Mouse (Mus musculus): ENCODE data around the gene Nt5dc1. TPM values are rescaled to one million over a fixed set of nuclear protein-coding genes. Genes with fewer than 3 reads are reported as not detected.
"Not testable (repeated sequence)": the region's sequence is repeated elsewhere in the genome, so short reads cannot be mapped to it uniquely, and the experiment has no call there.

Nt5dc1 gene
- 6.5 and 6.6 TPM in 2 replicates for polyA plus RNA-seq (2012; rRNA removed)

- H3K4me3 ChIP-seq (replicated peaks; ENCODE audit: extremely low read depth, low read depth, low read length) = peak within 1 kb of the TSS; percentile 68
- under 1% methylated on average over 49 of the region's 49 CpGs for WGBS
- DNase-seq = peak; percentile 91
- TF ChIP-seq POLR2A (IDR thresholded peaks at IDR 0.05; ENCODE audit: borderline replicate concordance, extremely low read depth, low read depth, low read length) (peak; percentile 83; the same call in 1 of the 2 replicates), CTCF (IDR thresholded peaks at IDR 0.05; ENCODE audit: insufficient read depth, low read length) (no peak)
- peaks cover 5% of the 10 kb centered on the region for H3K4me1 ChIP-seq (ENCODE audit: control insufficient read depth, insufficient read depth, low read length)
Measured at GRCm38 (mm10) chr10:34418204-34418756, at the start of gene Nt5dc1. Gene Nt5dc1, minus strand, starts transcription at chr10:34418552.

GRCm38 (mm10) chr10:34464321-34464720, 46.0 kb upstream of the Nt5dc1 start:
- TF ChIP-seq POLR2A (IDR thresholded peaks at IDR 0.05; ENCODE audit: borderline replicate concordance, extremely low read depth, low read depth, low read length) (no peak), CTCF (IDR thresholded peaks at IDR 0.05; ENCODE audit: insufficient read depth, low read length) (no peak)
- 86% methylated on average over 4 of the region's 4 CpGs for WGBS
- no peak for DNase-seq
- Histone ChIP-seq H3K4me3 (replicated peaks; ENCODE audit: extremely low read depth, low read depth, low read length) (no peak overlapping the region), H3K4me1 (ENCODE audit: control insufficient read depth, insufficient read depth, low read length) (no peaks in the 10 kb centered on the region)

GRCm38 (mm10) chr10:34461451-34461850, 43.1 kb upstream of the Nt5dc1 start:
- no peak overlapping the region for H3K4me3 ChIP-seq (replicated peaks; ENCODE audit: extremely low read depth, low read depth, low read length)
- WGBS = 6% methylated on average over 4 of the region's 4 CpGs
- TF ChIP-seq POLR2A (IDR thresholded peaks at IDR 0.05; ENCODE audit: borderline replicate concordance, extremely low read depth, low read depth, low read length) (no peak), CTCF (IDR thresholded peaks at IDR 0.05; ENCODE audit: insufficient read depth, low read length) (no peak)
- DNase-seq = no peak
- no peaks in the 10 kb centered on the region for H3K4me1 ChIP-seq (ENCODE audit: control insufficient read depth, insufficient read depth, low read length)

GRCm38 (mm10) chr10:34449469-34449868, 31.1 kb upstream of the Nt5dc1 start:
- WGBS = 60% methylated on average over 1 of the region's 1 CpGs
- H3K4me1 ChIP-seq (ENCODE audit: control insufficient read depth, insufficient read depth, low read length) = no peaks in the 10 kb centered on the region
- DNase-seq = no peak
- TF ChIP-seq POLR2A (IDR thresholded peaks at IDR 0.05; ENCODE audit: borderline replicate concordance, extremely low read depth, low read depth, low read length) (no peak), CTCF (IDR thresholded peaks at IDR 0.05; ENCODE audit: insufficient read depth, low read length) (no peak)
- H3K4me3 ChIP-seq (replicated peaks; ENCODE audit: extremely low read depth, low read depth, low read length) = no peak overlapping the region

GRCm38 (mm10) chr10:34434191-34434590, 15.8 kb upstream of the Nt5dc1 start:
- WGBS = 90% methylated on average over 6 of the region's 14 CpGs
- not testable (repeated sequence) for DNase-seq; H3K4me3 ChIP-seq (replicated peaks; ENCODE audit: extremely low read depth, low read depth, low read length); H3K4me1 ChIP-seq (ENCODE audit: control insufficient read depth, insufficient read depth, low read length)

GRCm38 (mm10) chr10:34431783-34432182, 13.4 kb upstream of the Nt5dc1 start:
- no peak for DNase-seq
- TF ChIP-seq CTCF (IDR thresholded peaks at IDR 0.05; ENCODE audit: insufficient read depth, low read length) (peak; percentile 43; the same call in 1 of the 2 replicates), POLR2A (IDR thresholded peaks at IDR 0.05; ENCODE audit: borderline replicate concordance, extremely low read depth, low read depth, low read length) (no peak)
- no peaks in the 10 kb centered on the region for H3K4me1 ChIP-seq (ENCODE audit: control insufficient read depth, insufficient read depth, low read length)
- no peak overlapping the region for H3K4me3 ChIP-seq (replicated peaks; ENCODE audit: extremely low read depth, low read depth, low read length)

- H3K4me1 ChIP-seq (ENCODE audit: control insufficient read depth, insufficient read depth, low read length); DNase-seq: not testable (repeated sequence)
- WGBS = 70% methylated on average over 4 of the region's 4 CpGs
- H3K4me3 ChIP-seq (replicated peaks; ENCODE audit: extremely low read depth, low read depth, low read length) = peak overlapping the region; percentile 44
Measured at GRCm38 (mm10) chr10:34418794-34419193, 442 bp upstream of the Nt5dc1 start.

- Histone ChIP-seq H3K4me1 (ENCODE audit: control insufficient read depth, insufficient read depth, low read length) (no peaks in the 10 kb centered on the region), H3K4me3 (replicated peaks; ENCODE audit: extremely low read depth, low read depth, low read length) (no peak overlapping the region)
- TF ChIP-seq POLR2A (IDR thresholded peaks at IDR 0.05; ENCODE audit: borderline replicate concordance, extremely low read depth, low read depth, low read length) (no peak), CTCF (IDR thresholded peaks at IDR 0.05; ENCODE audit: insufficient read depth, low read length) (no peak)
- DNase-seq = no peak
Measured at GRCm38 (mm10) chr10:34399267-34399666, 19.1 kb downstream of the Nt5dc1 start.

- Histone ChIP-seq H3K4me3 (replicated peaks; ENCODE audit: extremely low read depth, low read depth, low read length) (no peak overlapping the region), H3K4me1 (ENCODE audit: control insufficient read depth, insufficient read depth, low read length) (no peaks in the 10 kb centered on the region)
- WGBS = 97% methylated on average over 4 of the region's 4 CpGs
- TF ChIP-seq CTCF (IDR thresholded peaks at IDR 0.05; ENCODE audit: insufficient read depth, low read length) = no peak
- TF ChIP-seq POLR2A (IDR thresholded peaks at IDR 0.05; ENCODE audit: borderline replicate concordance, extremely low read depth, low read depth, low read length) = no peak
- no peak for DNase-seq
Measured at GRCm38 (mm10) chr10:34396959-34397358, 21.4 kb downstream of the Nt5dc1 start.

- WGBS = 78% methylated on average over 8 of the region's 8 CpGs
- no peak for TF ChIP-seq POLR2A (IDR thresholded peaks at IDR 0.05; ENCODE audit: borderline replicate concordance, extremely low read depth, low read depth, low read length)
- TF ChIP-seq CTCF (IDR thresholded peaks at IDR 0.05; ENCODE audit: insufficient read depth, low read length) = no peak
- DNase-seq = no peak
- Histone ChIP-seq H3K4me1 (ENCODE audit: control insufficient read depth, insufficient read depth, low read length) (no peaks in the 10 kb centered on the region), H3K4me3 (replicated peaks; ENCODE audit: extremely low read depth, low read depth, low read length) (no peak within 1 kb of the TSS)
Measured at GRCm38 (mm10) chr10:34389681-34390080, 28.7 kb downstream of the Nt5dc1 start, which contains the start of gene Col10a1. Gene Col10a1, plus strand, starts transcription at chr10:34389981.

All from lung, adult 2 months (tissue).